Mouse (Mus musculus) erythroblast, embryonic 14.5 days (primary cell): Measurements from ENCODE around the gene Kif6. TPM values are rescaled to one million over a fixed set of nuclear protein-coding genes. Genes with fewer than 3 reads are reported as not detected.

Experiments used
- H3K27me3 ChIP-seq: 2 replicates; pipeline ENCODE4 v1.6.1; 2012; ENCODE audit warnings: inconsistent platforms; ENCODE audit not compliant: control insufficient read depth
- H3K36me3 ChIP-seq: 2 replicates; pipeline ENCODE4 v1.6.1; 2012; ENCODE audit warnings: mild to moderate bottlenecking, inconsistent platforms; ENCODE audit not compliant: control insufficient read depth
- H3K4me1 ChIP-seq: 2 replicates; pipeline ENCODE4 v1.6.1; 2012; ENCODE audit warnings: inconsistent platforms; ENCODE audit not compliant: control insufficient read depth
- H3K4me3 ChIP-seq: replicated peaks from 2 replicates; pipeline ENCODE3; 2012; ENCODE audit warnings: moderate library complexity, mild to moderate bottlenecking, inconsistent platforms
- H3K9me3 ChIP-seq: 2 replicates; pipeline ENCODE4 v1.6.1; 2012; ENCODE audit warnings: low read length, inconsistent platforms, mixed read lengths; ENCODE audit not compliant: control insufficient read depth
- GATA1 ChIP-seq: IDR thresholded peaks from 2 replicates; pipeline ENCODE4 v1.6.1; 2012; ENCODE audit warnings: low read length, inconsistent platforms, mixed read lengths
- TAL1 ChIP-seq: IDR thresholded peaks from 3 replicates; pipeline ENCODE4 v1.6.1; 2012; ENCODE audit warnings: low read length, inconsistent platforms, mixed read lengths
- polyA plus RNA-seq: library from polyadenylated mRNA; stranded (reverse); fragments of >175 nt; gene quantifications from 2 replicates; pipeline ENCODE4 v1.2.3, GENCODE M21; 2012

Gene Kif6
- polyA plus RNA-seq, 1 experiment = not detected

GRCm38 (mm10) chr17:49764963-49765362, 150.0 kb downstream of the Kif6 start:
- H3K4me3 ChIP-seq = no peak overlapping the region
- no peaks in the 10 kb centered on the region for H3K4me1 ChIP-seq
- H3K36me3 ChIP-seq = no peaks in the 10 kb centered on the region
- H3K9me3 ChIP-seq = peaks cover 10% of the 10 kb centered on the region; the same call in 1 of the 2 replicates
- no peak for TF ChIP-seq TAL1
- H3K27me3 ChIP-seq = no peaks in the 10 kb centered on the region

DNA sequence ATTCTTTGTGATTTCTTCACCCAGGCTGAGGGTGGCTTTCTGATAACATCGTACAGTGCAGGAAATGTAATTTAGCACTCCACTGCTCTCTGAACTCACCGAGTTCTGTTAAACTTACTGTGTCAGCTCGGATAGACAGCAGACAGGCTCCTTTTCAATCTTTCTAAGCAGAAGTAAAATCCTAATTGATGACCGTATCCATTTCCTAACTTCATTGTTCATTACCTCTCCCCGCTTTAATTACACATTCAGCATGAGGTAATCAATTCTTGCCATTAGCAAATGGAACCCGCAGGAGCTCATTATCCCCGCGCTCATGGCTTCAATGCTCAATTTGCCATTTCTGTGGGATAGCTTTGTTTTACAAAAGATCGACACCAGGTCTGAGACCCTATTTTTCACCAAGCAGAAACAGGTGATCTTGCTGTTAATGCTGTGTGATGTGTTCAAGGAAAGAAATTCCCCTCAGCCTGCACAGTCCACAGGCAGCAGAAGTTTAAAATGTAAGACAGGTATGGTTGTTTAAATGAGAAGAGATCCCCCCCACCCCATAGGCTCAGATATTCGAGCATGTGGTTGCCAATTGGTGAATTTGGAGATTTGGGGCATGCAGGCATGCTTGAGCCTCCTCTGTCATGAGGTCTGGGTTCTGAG, 152.9 kb downstream of the Kif6 start:
- Histone ChIP-seq H3K27me3 (no peaks in the 10 kb centered on the region), H3K4me1 (no peaks in the 10 kb centered on the region), H3K4me3 (no peak overlapping the region), H3K9me3 (no peaks in the 10 kb centered on the region; the same call in 1 of the 2 replicates), H3K36me3 (no peaks in the 10 kb centered on the region)
- no peak for TF ChIP-seq TAL1
- no peak for TF ChIP-seq GATA1

- TF ChIP-seq GATA1 = no peak
- TF ChIP-seq TAL1 = no peak
- H3K9me3 ChIP-seq = no peaks in the 10 kb centered on the region; the same call in 1 of the 2 replicates
- H3K4me3 ChIP-seq = no peak overlapping the region
- H3K27me3 ChIP-seq = no peaks in the 10 kb centered on the region
- H3K4me1 ChIP-seq = no peaks in the 10 kb centered on the region
- no peaks in the 10 kb centered on the region for H3K36me3 ChIP-seq
Observed at GRCm38 (mm10) chr17:49771703-49772315, 156.9 kb downstream of the Kif6 start.

DNA sequence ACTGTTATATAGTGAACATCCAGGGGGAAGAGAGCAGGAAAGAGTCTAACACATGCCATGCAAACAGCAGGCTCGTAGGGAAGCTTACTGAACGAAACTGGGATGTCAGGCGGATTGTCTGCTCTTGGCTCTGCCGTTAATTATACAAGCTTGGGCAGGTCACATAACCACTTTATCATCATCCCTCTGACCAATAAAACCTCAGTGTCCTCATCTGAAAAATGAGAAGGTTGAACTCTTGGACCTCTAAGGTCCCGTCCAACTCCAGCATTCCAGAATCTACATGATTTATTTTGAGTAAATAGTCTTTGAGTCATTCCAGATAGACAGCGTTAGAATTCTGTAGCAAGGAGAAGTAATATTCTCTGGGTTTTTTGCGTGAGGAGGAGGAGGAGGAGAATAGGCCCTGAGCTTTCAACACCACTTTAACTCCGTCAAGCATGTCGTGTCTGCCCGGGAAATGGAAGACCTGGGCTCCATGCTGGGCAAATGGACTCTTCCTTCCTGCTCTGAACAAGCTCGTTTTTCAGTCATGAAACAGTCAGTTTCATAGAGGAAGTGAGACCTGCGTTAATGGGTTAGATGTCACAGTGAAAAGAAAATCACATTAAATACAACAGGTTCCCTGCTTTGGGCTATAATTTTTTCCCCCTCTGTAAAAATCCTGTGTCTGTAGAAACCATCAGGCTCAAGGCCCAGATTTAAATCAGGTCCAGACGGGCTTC, 162.3 kb downstream of the Kif6 start:
- Histone ChIP-seq H3K4me1 (no peaks in the 10 kb centered on the region), H3K36me3 (no peaks in the 10 kb centered on the region), H3K4me3 (no peak overlapping the region), H3K9me3 (no peaks in the 10 kb centered on the region; the same call in 1 of the 2 replicates), H3K27me3 (no peaks in the 10 kb centered on the region)
- TF ChIP-seq TAL1 (no peak), GATA1 (no peak)

GRCm38 (mm10) chr17:49779066-49779465, 164.1 kb downstream of the Kif6 start:
- Histone ChIP-seq H3K36me3 (no peaks in the 10 kb centered on the region), H3K4me3 (no peak overlapping the region), H3K9me3 (no peaks in the 10 kb centered on the region; the same call in 1 of the 2 replicates), H3K27me3 (no peaks in the 10 kb centered on the region), H3K4me1 (no peaks in the 10 kb centered on the region)
- no peak for TF ChIP-seq TAL1
- TF ChIP-seq GATA1 = no peak

GRCm38 (mm10) chr17:49779576-49779975, 164.6 kb downstream of the Kif6 start:
- no peak for TF ChIP-seq TAL1
- no peak for TF ChIP-seq GATA1
- no peak overlapping the region for H3K4me3 ChIP-seq
- H3K27me3 ChIP-seq = no peaks in the 10 kb centered on the region
- no peaks in the 10 kb centered on the region for H3K36me3 ChIP-seq
- no peaks in the 10 kb centered on the region for H3K4me1 ChIP-seq
- no peaks in the 10 kb centered on the region; the same call in 1 of the 2 replicates for H3K9me3 ChIP-seq

- H3K27me3 ChIP-seq = no peaks in the 10 kb centered on the region
- H3K4me1 ChIP-seq = no peaks in the 10 kb centered on the region
- H3K9me3 ChIP-seq = peaks cover 3% of the 10 kb centered on the region; the same call in 1 of the 2 replicates
- H3K36me3 ChIP-seq = no peaks in the 10 kb centered on the region
- TF ChIP-seq TAL1 = no peak
- no peak for TF ChIP-seq GATA1
- H3K4me3 ChIP-seq = no peak overlapping the region
Observed at GRCm38 (mm10) chr17:49785851-49786250, 170.9 kb downstream of the Kif6 start.

GRCm38 (mm10) chr17:49787351-49787750, 172.4 kb downstream of the Kif6 start:
- Histone ChIP-seq H3K9me3 (peaks cover 3% of the 10 kb centered on the region; the same call in 1 of the 2 replicates), H3K36me3 (no peaks in the 10 kb centered on the region), H3K4me1 (no peaks in the 10 kb centered on the region), H3K4me3 (no peak overlapping the region), H3K27me3 (no peaks in the 10 kb centered on the region)
- TF ChIP-seq TAL1 (no peak), GATA1 (no peak)

DNA sequence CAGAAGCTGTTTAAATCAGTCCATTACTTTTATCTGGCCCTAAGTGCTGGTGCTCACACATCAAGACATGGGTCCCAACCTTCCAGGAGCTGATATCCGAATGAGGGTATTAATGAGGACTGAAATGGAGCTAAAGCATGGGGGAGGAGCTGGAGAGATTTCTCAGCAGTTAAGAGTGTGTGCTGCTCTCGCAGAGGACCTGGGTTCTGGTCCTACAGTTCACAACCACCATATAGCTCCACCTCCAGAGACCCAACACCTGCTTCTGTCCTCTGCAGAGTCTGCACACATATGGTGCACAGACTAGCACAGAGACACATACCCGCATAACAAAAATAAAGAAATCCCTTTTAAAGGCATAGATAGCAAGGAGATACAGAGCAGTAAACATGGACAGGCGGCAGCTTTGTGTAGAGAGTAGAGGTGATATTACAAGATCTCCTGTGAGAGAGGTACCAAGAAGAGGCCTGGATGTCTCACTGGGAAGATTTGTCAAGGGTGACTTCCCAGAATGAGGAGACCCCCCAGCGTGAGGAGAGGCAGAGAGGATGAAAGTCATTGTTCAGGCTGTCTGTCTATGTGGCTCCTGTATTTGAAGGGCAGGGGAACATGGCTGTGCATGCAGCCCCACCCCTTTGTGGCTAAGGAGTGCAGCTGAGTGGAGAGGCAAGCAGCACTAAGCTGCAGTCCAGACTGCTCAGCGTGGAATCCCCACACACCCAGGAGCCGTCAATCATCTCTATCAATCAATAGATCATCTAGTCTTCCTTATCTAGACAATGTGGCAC, 173.4 kb downstream of the Kif6 start:
- Histone ChIP-seq H3K9me3 (peaks cover 9% of the 10 kb centered on the region), H3K27me3 (no peaks in the 10 kb centered on the region), H3K4me1 (no peaks in the 10 kb centered on the region), H3K4me3 (no peak overlapping the region), H3K36me3 (no peaks in the 10 kb centered on the region)
- no peak for TF ChIP-seq GATA1
- TF ChIP-seq TAL1 = no peak
